Mouse (Mus musculus) bone marrow macrophage, adult 2 months (primary cell): ENCODE measurements around the gene Cnnm3. TPM values are rescaled to one million over a fixed set of nuclear protein-coding genes. Genes with fewer than 3 reads are reported as not detected.
A peak's percentile ranks its signal among the peaks of the same experiment; 100 is the strongest.

ENCODE experiments used
- H3K27ac ChIP-seq: 2 replicates; pipeline ENCODE4 v1.5.1; 2012; ENCODE audit warnings: low read depth, low read length; ENCODE audit not compliant: insufficient read depth
- H3K4me1 ChIP-seq: 2 replicates; pipeline ENCODE4 v1.6.1; 2012; ENCODE audit warnings: low read length; ENCODE audit not compliant: control insufficient read depth, insufficient read depth
- H3K4me3 ChIP-seq: 2 replicates; pipeline ENCODE4 v1.5.1; 2012; ENCODE audit warnings: mild to moderate bottlenecking, low read length, moderate library complexity; ENCODE audit not compliant: insufficient read depth
- CTCF ChIP-seq: IDR thresholded peaks from 2 replicates; pipeline ENCODE4 v1.5.1; 2012; ENCODE audit warnings: low read depth, mild to moderate bottlenecking, low read length, moderate library complexity
- POLR2A ChIP-seq: IDR thresholded peaks from 2 replicates; pipeline ENCODE4 v1.6.1; 2012; ENCODE audit warnings: mild to moderate bottlenecking, low read depth, low read length, borderline replicate concordance
- polyA plus RNA-seq: library from polyadenylated mRNA; stranded (reverse); fragments of >200 nt; gene quantifications from 2 replicates; pipeline ENCODE4 v1.2.4, GENCODE M21; 2012; ENCODE audit not compliant: missing spikeins, insufficient read depth, insufficient read length

The Cnnm3 gene
- polyA plus RNA-seq, 1 experiment, result 22.9 TPM

DNA sequence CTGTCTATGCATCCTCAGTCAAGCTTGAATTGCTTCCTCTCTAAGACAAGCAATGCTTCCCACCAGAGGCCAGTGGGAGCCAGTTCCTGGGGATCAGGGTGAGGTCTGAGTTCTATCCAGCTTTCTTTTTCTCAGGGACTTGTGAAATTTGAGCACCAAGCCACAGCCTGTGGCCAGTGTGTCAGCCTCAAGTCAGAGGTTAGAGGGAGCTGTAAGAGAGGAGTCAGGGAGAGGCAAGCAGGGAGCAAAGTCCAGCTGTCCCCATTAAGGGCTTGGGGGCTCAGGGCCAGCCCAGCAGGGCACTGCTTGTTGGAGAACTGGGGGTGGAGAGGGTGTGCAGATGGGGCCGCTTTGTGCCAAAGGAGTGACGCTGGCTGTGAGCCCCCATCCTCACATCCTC lies 51.5 kb downstream of the Cnnm3 start:
- Histone ChIP-seq H3K4me1 (peaks cover 42% of the 10 kb centered on the region), H3K4me3 (no peak overlapping the region), H3K27ac (no peak overlapping the region)
- TF ChIP-seq POLR2A, result no peak
- TF ChIP-seq CTCF, result no peak

- peaks cover 40% of the 10 kb centered on the region for H3K4me1 ChIP-seq
- TF ChIP-seq POLR2A (no peak), CTCF (no peak)
- no peak overlapping the region for H3K4me3 ChIP-seq
- H3K27ac ChIP-seq, result no peak overlapping the region
These were observed 52.0 kb downstream of the Cnnm3 start for GRCm38 (mm10) chr1:36563632-36564031.

- Histone ChIP-seq H3K27ac (no peak overlapping the region), H3K4me1 (peaks cover 43% of the 10 kb centered on the region), H3K4me3 (no peak overlapping the region)
- TF ChIP-seq CTCF (no peak), POLR2A (no peak)
These were observed 52.4 kb downstream of the Cnnm3 start for GRCm38 (mm10) chr1:36564101-36564500.

DNA sequence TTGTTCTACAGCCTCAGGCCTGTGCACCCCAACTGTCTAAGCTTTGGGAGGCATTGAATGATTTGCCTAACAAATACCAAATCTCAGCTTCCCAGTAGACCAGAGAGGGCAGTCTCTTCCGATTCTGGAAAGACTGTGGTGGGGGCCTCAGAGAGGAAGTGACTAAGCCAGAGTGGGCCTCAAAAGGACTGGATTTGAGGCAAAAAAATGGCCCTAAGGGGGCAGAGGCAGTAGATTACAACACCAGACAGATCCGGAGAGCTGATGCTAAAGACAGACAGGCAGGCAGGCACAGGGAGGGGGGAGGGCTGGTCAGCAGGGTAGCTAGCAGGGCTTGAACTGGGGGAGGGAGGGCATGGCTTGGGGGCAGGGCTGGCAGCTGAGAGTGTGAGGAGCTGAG lies 54.8 kb downstream of the Cnnm3 start:
- peaks cover 63% of the 10 kb centered on the region for H3K4me1 ChIP-seq
- TF ChIP-seq POLR2A (no peak), CTCF (no peak)
- peak overlapping the region; percentile 17 for H3K27ac ChIP-seq
- no peak overlapping the region for H3K4me3 ChIP-seq

DNA sequence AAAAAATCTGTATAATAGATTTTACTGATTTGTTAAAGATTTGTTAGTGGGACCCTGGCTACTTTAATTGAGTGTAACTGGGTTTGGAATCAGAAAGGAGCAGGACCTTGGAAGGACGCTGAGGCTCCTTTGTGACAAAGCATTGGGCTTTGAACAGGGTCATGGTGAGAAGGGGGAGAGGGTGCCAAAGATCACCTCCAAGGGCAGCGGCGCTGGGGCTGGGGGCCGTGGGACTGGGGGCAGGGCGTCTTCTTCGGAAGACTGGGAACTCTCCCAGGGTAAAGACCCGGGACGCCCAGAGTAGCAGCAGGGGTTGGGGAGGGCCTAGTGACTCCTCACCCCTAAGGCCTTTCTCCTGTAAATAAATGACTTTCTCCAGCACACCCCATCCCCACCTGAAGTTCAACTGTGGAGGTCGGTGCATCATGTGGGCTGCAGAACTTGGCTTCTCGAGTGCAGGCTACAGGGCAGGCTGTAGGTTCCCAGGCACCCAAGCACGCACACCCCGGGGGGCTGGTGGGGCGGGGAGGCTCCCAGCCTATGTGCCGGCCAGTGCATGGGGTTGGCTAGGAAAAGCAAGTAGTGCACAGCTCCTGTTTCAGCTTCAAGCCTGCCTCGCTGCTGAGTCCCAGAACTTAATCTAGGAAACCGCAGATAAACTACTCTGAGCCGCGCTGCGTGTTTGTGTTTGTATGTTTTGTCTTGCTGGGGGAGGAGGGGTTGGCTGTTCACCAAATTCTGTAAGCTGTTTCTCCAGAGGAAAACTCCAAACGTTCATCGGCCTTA lies 56.3 kb downstream of the Cnnm3 start:
- Histone ChIP-seq H3K27ac (no peak overlapping the region), H3K4me1 (peaks cover 77% of the 10 kb centered on the region), H3K4me3 (no peak overlapping the region)
- TF ChIP-seq CTCF (no peak), POLR2A (no peak)

DNA sequence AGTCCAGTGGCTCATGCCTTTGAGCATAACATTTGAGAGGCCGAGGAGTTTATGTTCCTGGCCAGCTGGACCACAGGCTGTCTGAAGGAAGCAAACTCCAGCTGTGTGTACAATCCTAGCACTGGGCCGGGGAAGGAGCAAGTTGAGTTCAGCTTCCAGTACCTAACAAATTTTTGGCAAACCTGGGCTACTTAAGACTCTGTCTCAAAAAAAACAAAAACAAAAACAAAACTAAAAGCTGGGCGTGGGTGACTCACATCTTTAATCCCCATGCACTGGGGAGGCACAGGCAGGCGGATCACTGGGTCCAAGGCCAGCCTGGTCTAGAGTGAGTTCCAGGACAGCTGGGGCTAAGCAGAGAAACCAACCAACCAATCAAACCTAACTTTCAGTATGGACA lies 57.1 kb downstream of the Cnnm3 start:
- no peak for TF ChIP-seq CTCF
- TF ChIP-seq POLR2A, result no peak
- Histone ChIP-seq H3K4me3 (no peak overlapping the region), H3K4me1 (peaks cover 78% of the 10 kb centered on the region), H3K27ac (peak overlapping the region; percentile 16; the same call in 1 of the 2 replicates)

DNA sequence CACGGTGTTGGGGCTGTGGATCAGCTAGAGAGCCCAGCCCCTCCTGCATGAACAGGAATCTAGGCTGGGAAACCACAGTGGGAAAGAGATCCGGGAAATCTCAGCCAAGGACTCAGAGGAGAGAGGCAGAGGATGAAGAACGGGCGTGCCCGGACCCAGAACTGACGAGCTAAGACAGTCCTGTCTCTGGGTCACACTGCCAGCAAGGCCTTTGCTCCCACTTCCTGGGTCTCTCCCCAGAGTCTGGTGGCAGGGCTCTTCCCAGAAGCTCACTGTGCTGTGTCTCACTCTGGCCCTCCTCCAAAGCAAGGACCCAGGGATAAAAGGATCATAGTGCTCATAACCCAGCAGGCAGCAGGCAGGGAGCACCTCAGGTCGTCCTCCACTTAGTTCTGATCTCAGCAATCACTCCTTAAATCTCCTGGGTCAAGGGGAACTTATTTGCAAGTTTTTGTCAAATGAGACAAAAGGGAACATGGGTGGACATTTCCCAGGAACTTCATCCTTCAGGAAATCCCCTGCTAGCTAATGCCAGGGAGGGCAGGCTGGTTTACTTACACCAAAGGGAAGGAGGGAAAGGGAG lies 58.1 kb downstream of the Cnnm3 start:
- no peak overlapping the region for H3K4me3 ChIP-seq
- H3K4me1 ChIP-seq, result peaks cover 75% of the 10 kb centered on the region
- TF ChIP-seq CTCF (no peak), POLR2A (no peak)
- peak overlapping the region; percentile 44 for H3K27ac ChIP-seq

- no peak overlapping the region for H3K27ac ChIP-seq
- H3K4me1 ChIP-seq, result peaks cover 69% of the 10 kb centered on the region
- H3K4me3 ChIP-seq, result no peak overlapping the region
- TF ChIP-seq CTCF (no peak), POLR2A (no peak)
These were observed 58.7 kb downstream of the Cnnm3 start for GRCm38 (mm10) chr1:36570320-36570719.

DNA sequence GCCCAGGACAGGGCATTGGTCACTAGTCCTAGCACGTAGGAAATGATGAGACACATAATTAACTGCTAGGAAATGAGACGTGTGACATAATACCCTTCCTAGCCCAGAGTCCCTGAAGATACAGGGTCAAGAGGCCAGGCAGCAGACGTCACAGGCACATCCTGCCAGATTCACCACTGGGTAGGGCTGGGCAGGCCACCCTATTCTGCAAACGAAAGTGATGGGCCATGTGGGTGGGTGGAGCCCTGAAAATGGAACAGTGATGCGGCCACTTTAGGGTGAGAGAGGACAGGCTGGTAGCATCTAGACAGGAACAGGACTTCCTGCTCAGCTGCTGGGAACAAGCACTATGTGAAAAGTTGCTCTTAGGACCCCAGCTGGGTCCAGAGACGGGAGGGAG lies 60.0 kb downstream of the Cnnm3 start:
- Histone ChIP-seq H3K4me1 (peaks cover 61% of the 10 kb centered on the region), H3K4me3 (no peak overlapping the region), H3K27ac (peak overlapping the region; percentile 14)
- TF ChIP-seq CTCF (no peak), POLR2A (no peak)

GRCm38 (mm10) chr1:36572140-36572700 lies 60.6 kb downstream of the Cnnm3 start:
- no peak for TF ChIP-seq CTCF
- no peak for TF ChIP-seq POLR2A
- no peak overlapping the region for H3K4me3 ChIP-seq
- H3K4me1 ChIP-seq, result peaks cover 55% of the 10 kb centered on the region
- no peak overlapping the region for H3K27ac ChIP-seq
